Mouse (Mus musculus): Measurements from ENCODE around the gene Fgfrl1. TPM values are rescaled to one million over a fixed set of nuclear protein-coding genes. Genes with fewer than 3 reads are reported as not detected.
"Not testable (repeated sequence)": the region's sequence is repeated elsewhere in the genome, so short reads cannot be mapped to it uniquely, and the experiment has no call there.

The Fgfrl1 gene
- polyA plus RNA-seq, 1 experiment from 2014 or later = 40.1 TPM

DNA sequence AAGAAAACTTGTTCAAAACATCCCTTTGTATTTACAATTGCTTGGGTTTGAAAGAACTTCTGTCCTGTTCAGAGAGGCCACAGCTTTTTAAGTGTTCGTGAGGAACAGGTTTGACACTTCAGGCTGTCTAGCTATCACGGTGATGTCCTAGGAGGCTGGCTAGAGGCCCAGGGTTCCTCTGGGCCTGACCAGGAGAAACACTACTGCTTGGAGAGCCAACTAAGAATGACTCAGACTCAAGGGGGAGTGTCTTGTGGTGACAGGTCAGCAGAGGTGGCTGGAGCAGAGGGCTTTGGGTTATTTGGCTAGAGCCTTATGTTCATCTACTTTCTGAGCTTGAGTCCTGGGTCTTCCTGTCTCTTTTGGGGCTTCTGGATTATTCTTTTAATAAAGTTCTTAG is 31.8 kb downstream of the Fgfrl1 start:
- Histone ChIP-seq H3K36me3 (no peaks in the 10 kb centered on the region), H3K9me3 (replicated peaks) (no peaks in the 10 kb centered on the region), H3K4me2 (no peak overlapping the region), H3K27ac (ENCODE audit: poor library complexity, severe bottlenecking) (no peak overlapping the region), H3K4me1 (replicated peaks) (peaks cover 8% of the 10 kb centered on the region; the same call in 1 of the 2 replicates), H3K9ac (no peak overlapping the region), H3K27me3 (replicated peaks) (no peaks in the 10 kb centered on the region), H3K4me3 (no peak overlapping the region)
- 45% methylated on average over 2 of the region's 2 CpGs for WGBS
- no peak for ATAC-seq (ENCODE audit: insufficient number of reproducible peaks, low FRiP score)

DNA sequence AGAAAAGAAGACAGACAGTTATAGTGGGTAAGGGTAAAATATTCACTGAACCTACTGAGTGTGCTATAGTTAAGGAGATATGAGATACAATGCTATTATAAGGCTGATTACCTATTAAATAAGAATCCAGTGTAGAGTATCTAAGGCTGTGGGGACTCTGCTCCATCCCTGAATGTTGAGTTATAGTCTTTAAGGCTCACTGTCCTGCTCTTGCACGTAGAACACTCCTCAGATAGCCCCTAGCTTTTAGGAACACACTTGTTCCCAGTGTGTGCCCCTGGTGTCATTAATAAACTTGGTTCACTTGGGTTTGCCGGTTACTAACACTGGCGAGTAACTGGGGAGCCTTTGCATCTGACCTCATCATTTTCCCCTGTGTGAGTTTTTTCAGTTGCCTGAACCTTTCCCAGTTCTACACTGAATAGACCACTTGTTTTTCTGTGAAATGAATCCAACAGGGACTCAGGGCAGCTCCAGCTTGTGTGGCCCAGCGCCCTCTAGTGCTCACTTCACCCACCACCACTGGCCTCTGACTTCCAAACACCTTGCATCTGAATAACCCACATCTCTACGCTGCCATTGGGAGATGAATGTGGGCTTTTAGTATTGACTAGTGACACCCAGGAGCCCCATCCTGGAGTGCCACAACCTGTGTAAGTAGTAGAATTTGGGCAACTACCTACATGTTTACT is 34.5 kb downstream of the Fgfrl1 start:
- Histone ChIP-seq H3K4me3 (no peak overlapping the region), H3K9me3 (replicated peaks) (no peaks in the 10 kb centered on the region), H3K4me1 (replicated peaks) (no peaks in the 10 kb centered on the region), H3K9ac (no peak overlapping the region), H3K27me3 (replicated peaks) (0 out of 2 replicates have a peak, but pooled peaks cover 3% of the 10 kb centered on the region), H3K36me3 (no peaks in the 10 kb centered on the region), H3K4me2 (no peak overlapping the region), H3K27ac (ENCODE audit: poor library complexity, severe bottlenecking) (no peak overlapping the region)
- WGBS = 24% methylated on average over 5 of the region's 5 CpGs
- ATAC-seq (ENCODE audit: insufficient number of reproducible peaks, low FRiP score) = peak; percentile 65; the same call in 1 of the 2 replicates

DNA sequence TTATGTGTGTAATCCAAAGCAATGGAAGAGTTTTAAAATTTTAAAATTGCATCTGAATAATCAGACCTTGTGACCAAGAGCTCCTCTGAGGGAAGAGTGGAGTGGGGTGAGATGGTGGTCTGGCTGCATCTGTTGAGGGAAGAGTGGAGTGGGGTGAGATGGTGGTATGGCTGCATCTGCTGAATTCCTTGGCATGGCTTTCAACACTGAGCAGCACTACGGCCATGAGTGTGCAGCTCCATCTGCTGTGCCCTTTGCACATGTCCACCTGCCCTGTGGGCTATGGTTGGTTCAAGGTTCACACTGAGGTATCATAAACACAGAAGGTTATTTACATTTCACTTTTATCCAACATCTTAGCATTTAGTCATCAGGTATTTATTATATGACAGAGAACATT is 35.2 kb downstream of the Fgfrl1 start:
- Histone ChIP-seq H3K9me3 (replicated peaks) (no peaks in the 10 kb centered on the region), H3K27me3 (replicated peaks) (0 out of 2 replicates have a peak, but pooled peaks cover 5% of the 10 kb centered on the region), H3K36me3 (no peaks in the 10 kb centered on the region), H3K9ac (no peak overlapping the region), H3K4me3 (no peak overlapping the region), H3K27ac (ENCODE audit: poor library complexity, severe bottlenecking) (no peak overlapping the region), H3K4me1 (replicated peaks) (no peaks in the 10 kb centered on the region), H3K4me2 (no peak overlapping the region)
- WGBS = 75% methylated on average over 1 of the region's 1 CpGs
- no peak for ATAC-seq (ENCODE audit: insufficient number of reproducible peaks, low FRiP score)

DNA sequence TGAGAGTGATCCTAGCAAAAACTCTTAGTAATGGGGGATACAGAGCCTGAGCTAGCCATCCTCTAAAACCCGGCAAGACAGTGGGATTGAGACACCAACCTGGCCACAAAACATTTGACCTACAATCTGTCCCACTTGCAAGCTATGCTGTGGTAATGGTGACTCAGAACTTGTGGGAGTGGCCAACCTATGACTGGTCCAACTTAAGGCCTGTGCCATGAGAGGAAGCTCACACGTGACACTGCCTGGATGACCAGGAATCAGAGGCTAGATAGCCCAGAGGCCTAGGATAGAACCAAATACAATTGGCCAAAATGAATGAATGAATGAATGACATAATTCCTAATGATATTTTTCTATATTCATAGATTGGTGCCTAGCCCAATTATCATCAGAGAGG is 49.7 kb downstream of the Fgfrl1 start:
- H3K4me2 ChIP-seq = no peak overlapping the region
- H3K9ac ChIP-seq = no peak overlapping the region
- no peaks in the 10 kb centered on the region for H3K27me3 ChIP-seq (replicated peaks)
- no peaks in the 10 kb centered on the region for H3K9me3 ChIP-seq (replicated peaks)
- no peaks in the 10 kb centered on the region for H3K36me3 ChIP-seq
- H3K27ac ChIP-seq (ENCODE audit: poor library complexity, severe bottlenecking) = no peak overlapping the region
- no peaks in the 10 kb centered on the region for H3K4me1 ChIP-seq (replicated peaks)
- ATAC-seq (ENCODE audit: insufficient number of reproducible peaks, low FRiP score) = no peak; the same call in 1 of the 2 replicates
- WGBS = 69% methylated on average over 2 of the region's 2 CpGs
- no peak overlapping the region for H3K4me3 ChIP-seq

DNA sequence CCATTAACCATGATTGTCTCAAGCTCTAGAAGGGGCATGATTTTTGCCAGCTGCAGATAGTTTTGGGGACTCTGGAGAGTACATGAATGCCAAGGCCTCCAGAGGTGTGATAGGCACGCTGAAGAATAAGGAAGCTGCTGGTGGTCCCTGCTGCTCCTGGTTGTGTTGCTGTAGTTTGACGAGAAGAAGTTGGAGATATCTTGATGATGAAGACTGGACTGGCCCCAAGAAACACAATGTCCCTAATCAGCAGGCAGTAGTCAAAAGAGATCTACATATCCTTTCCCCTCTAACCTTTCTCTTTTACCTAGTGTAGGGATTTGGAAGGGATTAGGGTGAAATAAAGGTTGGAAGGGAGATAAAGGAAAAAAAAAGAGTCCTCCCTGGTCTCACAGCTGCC is 50.4 kb downstream of the Fgfrl1 start:
- no peak overlapping the region for H3K4me2 ChIP-seq

DNA sequence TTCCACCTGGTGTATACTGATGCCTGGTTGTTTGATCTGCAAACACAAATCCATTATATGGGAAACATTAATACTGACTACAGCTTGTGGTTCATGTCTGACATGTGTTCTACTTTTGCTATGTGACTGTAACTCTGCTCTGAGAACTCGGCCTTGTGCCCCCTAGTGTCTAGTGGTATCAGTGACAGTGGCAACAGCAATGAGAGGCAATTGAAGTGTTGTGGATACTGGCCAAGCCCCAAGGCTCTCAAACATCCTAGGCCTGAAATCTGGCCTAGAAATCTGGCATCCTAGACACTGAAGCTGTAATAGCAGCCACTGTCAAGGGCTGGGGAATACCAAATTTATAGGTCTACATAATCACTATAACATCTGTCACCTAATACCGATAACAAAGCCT is 51.7 kb downstream of the Fgfrl1 start:
- Histone ChIP-seq H3K27ac (ENCODE audit: poor library complexity, severe bottlenecking) (no peak overlapping the region), H3K4me1 (replicated peaks) (no peaks in the 10 kb centered on the region), H3K27me3 (replicated peaks) (no peaks in the 10 kb centered on the region), H3K36me3 (no peaks in the 10 kb centered on the region), H3K4me3 (no peak overlapping the region), H3K9me3 (replicated peaks) (no peaks in the 10 kb centered on the region), H3K9ac (no peak overlapping the region), H3K4me2 (no peak overlapping the region)
- no peak for ATAC-seq (ENCODE audit: insufficient number of reproducible peaks, low FRiP score)
- WGBS = 64% methylated on average over 2 of the region's 2 CpGs

More for the DNA sequence above, 50.4 kb downstream of the Fgfrl1 start:
- Histone ChIP-seq H3K4me1 (replicated peaks) (no peaks in the 10 kb centered on the region), H3K9me3 (replicated peaks) (no peaks in the 10 kb centered on the region), H3K36me3 (no peaks in the 10 kb centered on the region), H3K9ac (no peak overlapping the region), H3K4me3 (no peak overlapping the region), H3K27ac (ENCODE audit: poor library complexity, severe bottlenecking) (no peak overlapping the region), H3K27me3 (replicated peaks) (no peaks in the 10 kb centered on the region)
- 62% methylated on average over 2 of the region's 2 CpGs for WGBS
- no peak for ATAC-seq (ENCODE audit: insufficient number of reproducible peaks, low FRiP score)

DNA sequence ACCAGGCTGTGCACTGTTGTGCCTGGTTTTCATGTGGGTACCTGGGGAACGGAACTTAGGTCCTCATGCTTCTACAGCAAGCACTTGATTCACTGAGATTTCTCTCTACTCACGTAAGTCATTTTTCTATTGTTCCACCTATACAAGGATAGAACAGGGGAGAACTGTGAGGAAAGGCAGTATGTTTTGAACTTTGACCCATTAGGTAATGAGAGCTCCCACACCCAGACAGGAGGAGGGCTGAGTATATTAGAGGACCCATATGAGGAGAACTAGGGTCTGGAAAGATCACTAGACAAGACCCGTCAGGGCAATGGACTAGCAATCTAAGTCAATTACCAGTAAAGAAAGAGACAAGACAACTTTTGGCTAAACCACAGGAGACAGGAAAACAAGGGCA is 52.4 kb downstream of the Fgfrl1 start:
- Histone ChIP-seq H3K4me3 (no peak overlapping the region), H3K27ac (ENCODE audit: poor library complexity, severe bottlenecking) (no peak overlapping the region), H3K4me1 (replicated peaks) (no peaks in the 10 kb centered on the region), H3K4me2 (no peak overlapping the region), H3K36me3 (no peaks in the 10 kb centered on the region), H3K27me3 (replicated peaks) (no peaks in the 10 kb centered on the region), H3K9ac (no peak overlapping the region), H3K9me3 (replicated peaks) (no peaks in the 10 kb centered on the region)
- WGBS = 65% methylated on average over 3 of the region's 3 CpGs
- no peak for ATAC-seq (ENCODE audit: insufficient number of reproducible peaks, low FRiP score)

- Histone ChIP-seq H3K36me3 (no peaks in the 10 kb centered on the region), H3K4me3 (no peak overlapping the region), H3K9ac (no peak overlapping the region), H3K27ac (ENCODE audit: poor library complexity, severe bottlenecking) (no peak overlapping the region), H3K9me3 (replicated peaks) (no peaks in the 10 kb centered on the region), H3K27me3 (replicated peaks) (no peaks in the 10 kb centered on the region), H3K4me1 (replicated peaks) (no peaks in the 10 kb centered on the region), H3K4me2 (no peak overlapping the region)
- peak; percentile 68; the same call in 1 of the 2 replicates for ATAC-seq (ENCODE audit: insufficient number of reproducible peaks, low FRiP score)
- 55% methylated on average over 5 of the region's 5 CpGs for WGBS
These were observed 58.4 kb downstream of the Fgfrl1 start for GRCm38 (mm10) chr5:108750328-108751210.

DNA sequence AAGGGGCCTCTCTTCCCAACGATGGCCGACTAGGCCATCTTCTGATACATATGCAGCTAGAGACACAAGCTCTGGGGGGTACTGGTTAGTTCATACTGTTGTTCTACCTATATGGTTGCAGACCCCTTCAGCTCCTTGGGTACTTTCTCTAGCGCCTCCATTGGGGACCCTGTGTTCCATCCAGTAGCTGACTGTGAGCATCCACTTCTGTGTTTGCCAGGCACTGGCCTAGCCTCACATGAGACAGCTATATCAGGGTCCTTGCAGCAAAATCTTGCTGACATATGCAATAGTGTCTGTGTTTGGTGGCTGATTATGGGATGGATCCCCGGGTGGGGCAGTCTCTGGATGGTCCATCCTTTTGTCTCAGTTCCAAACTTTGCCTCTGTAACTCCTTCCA is 59.1 kb downstream of the Fgfrl1 start:
- not testable (repeated sequence) for ATAC-seq (ENCODE audit: insufficient number of reproducible peaks, low FRiP score); H3K9me3 ChIP-seq (replicated peaks); H3K36me3 ChIP-seq; H3K4me1 ChIP-seq (replicated peaks); H3K27ac ChIP-seq (ENCODE audit: poor library complexity, severe bottlenecking); H3K27me3 ChIP-seq (replicated peaks); H3K4me2 ChIP-seq; H3K9ac ChIP-seq; H3K4me3 ChIP-seq
- 80% methylated on average over 4 of the region's 4 CpGs for WGBS
